Mouse (Mus musculus) C2C12 (cell line): Measurements from ENCODE around the gene Bend5.

Experiments used
- CEBPB ChIP-seq: IDR thresholded peaks from one replicate; pipeline ENCODE4 v1.6.1; 2011; ENCODE audit warnings: low read depth, mild to moderate bottlenecking, control low read depth, moderate library complexity
- CTCF ChIP-seq: IDR thresholded peaks from one replicate; pipeline ENCODE4 v1.5.1; 2011; ENCODE audit not compliant: control insufficient read depth, insufficient read depth, insufficient read length
- MAX ChIP-seq: IDR thresholded peaks from one replicate; pipeline ENCODE4 v1.6.1; 2011; ENCODE audit warnings: mild to moderate bottlenecking, control low read depth
- MYOD1 ChIP-seq: IDR thresholded peaks from one replicate; pipeline ENCODE4 v1.6.1; 2011; ENCODE audit warnings: low read depth; ENCODE audit not compliant: control insufficient read depth, insufficient read length
- USF1 ChIP-seq: IDR thresholded peaks from one replicate; pipeline ENCODE4 v1.6.1; 2011; ENCODE audit warnings: low read depth, mild to moderate bottlenecking, control low read depth, moderate library complexity

DNA sequence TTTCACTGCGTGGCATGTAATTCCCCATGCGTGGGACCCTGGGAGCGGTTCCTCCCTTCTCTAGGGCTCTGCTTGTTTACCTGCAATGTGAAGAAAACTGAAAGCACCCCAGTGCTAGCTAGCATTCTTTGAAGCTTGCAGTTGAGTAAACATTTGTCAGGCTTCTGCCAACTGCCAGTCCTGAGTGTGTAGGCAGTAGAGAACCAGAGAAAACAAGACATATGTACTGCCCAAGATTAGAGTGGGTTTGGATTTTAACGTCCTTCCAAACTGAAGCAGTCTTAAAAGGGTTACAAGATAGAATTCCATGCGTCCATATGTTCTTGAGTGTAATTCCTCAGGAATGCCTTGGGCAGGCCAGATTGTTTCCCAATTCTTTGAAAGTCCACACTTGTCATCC, 17.6 kb downstream of the Bend5 start:
- no peak for TF ChIP-seq CTCF
- no peak for TF ChIP-seq CEBPB
- TF ChIP-seq MYOD1, result no peak
- no peak for TF ChIP-seq MAX
- TF ChIP-seq USF1, result no peak
